Mouse (Mus musculus) embryonic facial prominence, embryonic 14.5 days (tissue): ENCODE results near the gene Myo1d. TPM values are rescaled to one million over a fixed set of nuclear protein-coding genes. Genes with fewer than 3 reads are reported as not detected.
"Not testable (repeated sequence)": the region's sequence is repeated elsewhere in the genome, so short reads cannot be mapped to it uniquely, and the experiment has no call there.

Experiments used
- ATAC-seq: fragments of 200-750 bp; cut with Nextera tagmentation; 2 replicates; pipeline ENCODE4 v1.8.0; 2017; ENCODE audit warnings: low read depth, moderate number of reproducible peaks, moderate TSS enrichment
- DNase-seq: peaks from one replicate; pipeline ENCODE4 v3.0.0-alpha.2; 2015; ENCODE audit warnings: low spot score
- H3K27ac ChIP-seq: fragments of 300-500 bp; sonication (generic); replicated peaks from 2 replicates; pipeline ENCODE4 v1.5.1; 2014; ENCODE audit warnings: low read depth, mild to moderate bottlenecking, low read length, moderate library complexity
- H3K27me3 ChIP-seq: fragments of 300-500 bp; sonication (generic); replicated peaks from 2 replicates; pipeline ENCODE4 v1.6.1; 2014; ENCODE audit warnings: low read length; ENCODE audit not compliant: control insufficient read depth, insufficient read depth
- H3K36me3 ChIP-seq: fragments of 300-500 bp; sonication (generic); 2 replicates; pipeline ENCODE4 v1.6.1; 2014; ENCODE audit warnings: low read length, mixed read lengths; ENCODE audit not compliant: control insufficient read depth, insufficient read depth
- H3K4me1 ChIP-seq: fragments of 300-500 bp; sonication (generic); 2 replicates; pipeline ENCODE4 v1.6.1; 2014; ENCODE audit warnings: antibody characterized with exemption, low read length; ENCODE audit not compliant: control insufficient read depth, insufficient read depth
- H3K4me2 ChIP-seq: fragments of 300-500 bp; sonication (generic); 2 replicates; pipeline ENCODE4 v1.6.1; 2014; ENCODE audit warnings: low read depth, mild to moderate bottlenecking, low read length, moderate library complexity, mixed read lengths
- H3K4me3 ChIP-seq: fragments of 300-500 bp; sonication (generic); 2 replicates; pipeline ENCODE4 v1.5.1; 2014; ENCODE audit warnings: low read depth, mild to moderate bottlenecking, low read length
- H3K9ac ChIP-seq: fragments of 300-500 bp; sonication (generic); 2 replicates; pipeline ENCODE4 v1.6.1; 2014; ENCODE audit warnings: low read depth, mild to moderate bottlenecking, low read length, moderate library complexity, mixed read lengths
- H3K9me3 ChIP-seq: fragments of 300-500 bp; sonication (generic); 2 replicates; pipeline ENCODE4 v1.6.1; 2016; ENCODE audit warnings: low read length; ENCODE audit not compliant: control insufficient read depth
- WGBS: fragments of 180-500 bp; shearing (Covaris S2); extraction: QIAGEN DNeasy Blood & Tissue Kit; methylation state at CpG from one replicate; pipeline ENCODE4 v1.1.7; 2014; 5-methylcytosine and 5-hydroxymethylcytosine counted together
- polyA plus RNA-seq: library from polyadenylated mRNA; unstranded; fragments of >200 nt; fragmentation: Nextera tagmentation; extraction: Ambion mirVana; gene quantifications from 2 replicates; pipeline ENCODE4 v1.2.1, GENCODE M21; 2014

Gene Myo1d
- polyA plus RNA-seq, 1 experiment from 2014 or later: 10.7 TPM

GRCm38 (mm10) chr11:80474846-80475245, 305.0 kb downstream of the Myo1d start:
- DNase-seq: no peak
- Histone ChIP-seq H3K9me3 (no peaks in the 10 kb centered on the region), H3K4me1 (peaks cover 20% of the 10 kb centered on the region), H3K9ac (no peak overlapping the region), H3K27me3 (no peaks in the 10 kb centered on the region), H3K4me3 (no peak overlapping the region), H3K36me3 (peaks cover 45% of the 10 kb centered on the region), H3K4me2 (no peak overlapping the region), H3K27ac (no peak overlapping the region)
- ATAC-seq: no peak
- 89% methylated on average over 11 of the region's 11 CpGs for WGBS

GRCm38 (mm10) chr11:80474175-80474691, 305.6 kb downstream of the Myo1d start:
- peaks cover 15% of the 10 kb centered on the region for H3K4me1 ChIP-seq
- DNase-seq: no peak
- H3K27ac ChIP-seq: no peak overlapping the region
- no peak overlapping the region for H3K4me3 ChIP-seq
- H3K27me3 ChIP-seq: no peaks in the 10 kb centered on the region
- H3K9ac ChIP-seq: no peak overlapping the region
- no peak overlapping the region for H3K4me2 ChIP-seq
- 64% methylated on average over 2 of the region's 2 CpGs for WGBS
- no peak for ATAC-seq
- peaks cover 52% of the 10 kb centered on the region for H3K36me3 ChIP-seq
- no peaks in the 10 kb centered on the region for H3K9me3 ChIP-seq

GRCm38 (mm10) chr11:80471836-80472605, 307.8 kb downstream of the Myo1d start:
- peaks cover 69% of the 10 kb centered on the region for H3K36me3 ChIP-seq
- no peaks in the 10 kb centered on the region for H3K27me3 ChIP-seq
- H3K4me1 ChIP-seq: no peaks in the 10 kb centered on the region
- ATAC-seq (no peak), DNase-seq (no peak)
- no peak overlapping the region for H3K27ac ChIP-seq
- no peaks in the 10 kb centered on the region for H3K9me3 ChIP-seq
- H3K4me3 ChIP-seq: no peak overlapping the region
- 78% methylated on average over 16 of the region's 16 CpGs for WGBS
- H3K9ac ChIP-seq: no peak overlapping the region
- no peak overlapping the region for H3K4me2 ChIP-seq

- not testable (repeated sequence) for H3K27me3 ChIP-seq, ATAC-seq, H3K4me3 ChIP-seq, H3K4me1 ChIP-seq, DNase-seq, H3K27ac ChIP-seq, H3K9me3 ChIP-seq, H3K9ac ChIP-seq, H3K4me2 ChIP-seq
- WGBS: 90% methylated on average over 4 of the region's 4 CpGs
- peaks cover 92% of the 10 kb centered on the region for H3K36me3 ChIP-seq
These were observed 316.2 kb downstream of the Myo1d start for GRCm38 (mm10) chr11:80463605-80464130.

- Histone ChIP-seq H3K4me3 (no peak overlapping the region), H3K4me1 (no peaks in the 10 kb centered on the region), H3K4me2 (no peak overlapping the region), H3K9me3 (no peaks in the 10 kb centered on the region), H3K9ac (no peak overlapping the region), H3K27me3 (no peaks in the 10 kb centered on the region), H3K27ac (no peak overlapping the region), H3K36me3 (peaks cover 75% of the 10 kb centered on the region)
- 96% methylated on average over 1 of the region's 1 CpGs for WGBS
- no peak for DNase-seq
- no peak for ATAC-seq
These were observed 326.6 kb downstream of the Myo1d start for GRCm38 (mm10) chr11:80453198-80453597.

GRCm38 (mm10) chr11:80452242-80452641, 327.6 kb downstream of the Myo1d start:
- H3K27me3 ChIP-seq: no peaks in the 10 kb centered on the region
- H3K27ac ChIP-seq: no peak overlapping the region
- H3K4me1 ChIP-seq: no peaks in the 10 kb centered on the region
- H3K9me3 ChIP-seq: no peaks in the 10 kb centered on the region
- ATAC-seq: no peak
- no peak for DNase-seq
- H3K9ac ChIP-seq: no peak overlapping the region
- no peak overlapping the region for H3K4me3 ChIP-seq
- WGBS: 92% methylated on average over 3 of the region's 3 CpGs
- peaks cover 71% of the 10 kb centered on the region for H3K36me3 ChIP-seq
- no peak overlapping the region for H3K4me2 ChIP-seq

GRCm38 (mm10) chr11:80449859-80450258, 330.0 kb downstream of the Myo1d start:
- H3K9me3 ChIP-seq: no peaks in the 10 kb centered on the region
- H3K36me3 ChIP-seq: peaks cover 77% of the 10 kb centered on the region
- no peak overlapping the region for H3K4me2 ChIP-seq
- H3K27ac ChIP-seq: no peak overlapping the region
- H3K4me3 ChIP-seq: no peak overlapping the region
- H3K27me3 ChIP-seq: no peaks in the 10 kb centered on the region
- no peak overlapping the region for H3K9ac ChIP-seq
- ATAC-seq: no peak
- 96% methylated on average over 2 of the region's 2 CpGs for WGBS
- H3K4me1 ChIP-seq: no peaks in the 10 kb centered on the region
- DNase-seq: no peak

- no peaks in the 10 kb centered on the region for H3K9me3 ChIP-seq
- no peaks in the 10 kb centered on the region for H3K27me3 ChIP-seq
- H3K4me3 ChIP-seq: no peak overlapping the region
- 93% methylated on average over 3 of the region's 3 CpGs for WGBS
- H3K9ac ChIP-seq: no peak overlapping the region
- H3K36me3 ChIP-seq: peaks cover 75% of the 10 kb centered on the region
- ATAC-seq: no peak
- H3K4me2 ChIP-seq: no peak overlapping the region
- no peak overlapping the region for H3K27ac ChIP-seq
- DNase-seq: no peak
- H3K4me1 ChIP-seq: no peaks in the 10 kb centered on the region
These were observed 332.9 kb downstream of the Myo1d start for GRCm38 (mm10) chr11:80446916-80447315.
